Mouse (Mus musculus): ENCODE results near the gene A630076J17Rik.

Gene A630076J17Rik

DNA sequence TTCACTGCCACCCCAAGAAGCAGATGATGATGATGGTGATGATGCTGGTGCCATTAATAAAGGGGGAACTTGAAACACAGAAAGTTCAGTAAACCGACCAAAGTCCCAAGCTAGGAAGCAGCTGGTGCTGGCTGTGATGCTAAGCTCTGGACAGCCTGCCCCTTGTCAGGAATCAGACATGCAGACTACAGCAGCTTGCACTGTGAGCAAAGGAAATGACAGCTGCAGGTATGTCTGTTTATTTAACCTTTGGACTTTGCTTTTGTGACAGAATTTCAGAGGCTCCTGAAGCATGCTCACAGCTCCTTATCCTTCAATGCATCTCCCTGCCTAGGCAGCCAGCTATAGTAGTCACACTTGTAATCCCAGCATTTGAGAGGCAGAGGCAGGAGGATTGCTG, at the start of gene A630076J17Rik:
Gene A630076J17Rik (plus strand): TSS at position 88 of the 400 bp plus-strand sequence.
- no peak for DNase-seq (ENCODE audit: low read depth, low spot score)

DNA sequence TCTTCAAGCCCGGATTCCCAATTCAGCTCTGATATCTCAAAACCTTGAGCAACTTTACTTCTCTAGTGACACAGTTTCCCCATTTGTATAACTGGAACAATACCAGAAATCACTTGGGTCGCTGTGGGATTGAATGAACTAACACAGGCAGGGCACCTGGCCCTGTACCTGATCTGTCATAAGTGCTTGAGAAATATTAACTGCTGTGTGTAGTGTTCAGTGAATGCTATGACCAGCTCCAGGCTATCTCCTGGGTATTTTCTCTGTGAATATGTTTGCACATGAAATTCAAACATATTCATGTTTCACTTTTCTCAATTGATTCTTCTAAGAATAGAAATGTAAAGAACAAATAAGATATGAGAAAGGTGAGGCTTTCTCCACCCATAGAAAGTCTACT, 49.6 kb upstream of the A630076J17Rik start:
- DNase-seq (ENCODE audit: low read depth, low spot score): no peak

GRCm38 (mm10) chr3:107182756-107183155, 47.7 kb upstream of the A630076J17Rik start, which contains the start of gene Kcna10:
Gene Kcna10, plus strand, starts transcription at chr3:107183056.
- no peak for DNase-seq (ENCODE audit: low read depth, low spot score)

DNA sequence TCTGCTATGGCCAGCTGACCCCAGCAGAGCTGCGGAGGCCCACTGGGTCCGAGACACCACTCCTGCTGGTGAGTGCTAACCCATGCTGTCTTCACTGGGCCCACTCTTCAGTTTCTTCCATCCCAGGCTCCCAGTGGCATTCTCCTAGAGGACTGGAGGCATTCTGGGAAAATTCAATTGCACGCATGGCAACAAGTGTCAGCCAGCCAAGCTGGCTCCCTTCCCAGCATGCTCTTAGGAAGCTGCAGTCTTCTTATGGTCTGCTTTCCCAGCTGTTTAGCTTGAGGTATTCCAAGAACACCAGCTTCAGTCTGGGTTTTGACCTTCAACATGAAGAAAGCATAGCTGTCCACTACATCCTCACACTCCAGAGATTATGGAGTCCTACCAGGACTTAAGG, 47.2 kb upstream of the A630076J17Rik start:
- no peak for DNase-seq (ENCODE audit: low read depth, low spot score)

GRCm38 (mm10) chr3:107185597-107185996, 44.8 kb upstream of the A630076J17Rik start:
- DNase-seq (ENCODE audit: low read depth, low spot score): no peak

DNA sequence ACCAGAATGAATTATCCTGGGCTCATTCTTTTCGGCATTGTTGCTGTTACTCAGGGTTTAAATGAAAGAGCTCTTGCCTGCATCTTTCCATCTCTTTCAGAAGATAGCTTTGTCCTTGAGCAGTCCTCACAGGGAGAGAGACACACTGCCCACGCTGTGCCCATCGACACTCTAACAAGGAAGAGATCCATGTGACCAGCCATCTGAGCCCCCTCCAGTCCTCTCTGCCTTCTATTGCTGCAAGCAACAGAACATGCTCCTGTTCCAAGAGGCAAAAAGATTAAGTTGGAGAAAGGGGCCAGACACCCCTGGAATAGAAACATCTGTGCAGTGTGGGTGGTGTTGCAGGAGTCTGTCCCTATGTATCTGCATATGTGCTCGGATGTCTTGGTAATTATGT, 43.4 kb upstream of the A630076J17Rik start:
- no peak for DNase-seq (ENCODE audit: low read depth, low spot score)

GRCm38 (mm10) chr3:107188226-107188899, 42.1 kb upstream of the A630076J17Rik start:
- no peak for DNase-seq (ENCODE audit: low read depth, low spot score)

DNA sequence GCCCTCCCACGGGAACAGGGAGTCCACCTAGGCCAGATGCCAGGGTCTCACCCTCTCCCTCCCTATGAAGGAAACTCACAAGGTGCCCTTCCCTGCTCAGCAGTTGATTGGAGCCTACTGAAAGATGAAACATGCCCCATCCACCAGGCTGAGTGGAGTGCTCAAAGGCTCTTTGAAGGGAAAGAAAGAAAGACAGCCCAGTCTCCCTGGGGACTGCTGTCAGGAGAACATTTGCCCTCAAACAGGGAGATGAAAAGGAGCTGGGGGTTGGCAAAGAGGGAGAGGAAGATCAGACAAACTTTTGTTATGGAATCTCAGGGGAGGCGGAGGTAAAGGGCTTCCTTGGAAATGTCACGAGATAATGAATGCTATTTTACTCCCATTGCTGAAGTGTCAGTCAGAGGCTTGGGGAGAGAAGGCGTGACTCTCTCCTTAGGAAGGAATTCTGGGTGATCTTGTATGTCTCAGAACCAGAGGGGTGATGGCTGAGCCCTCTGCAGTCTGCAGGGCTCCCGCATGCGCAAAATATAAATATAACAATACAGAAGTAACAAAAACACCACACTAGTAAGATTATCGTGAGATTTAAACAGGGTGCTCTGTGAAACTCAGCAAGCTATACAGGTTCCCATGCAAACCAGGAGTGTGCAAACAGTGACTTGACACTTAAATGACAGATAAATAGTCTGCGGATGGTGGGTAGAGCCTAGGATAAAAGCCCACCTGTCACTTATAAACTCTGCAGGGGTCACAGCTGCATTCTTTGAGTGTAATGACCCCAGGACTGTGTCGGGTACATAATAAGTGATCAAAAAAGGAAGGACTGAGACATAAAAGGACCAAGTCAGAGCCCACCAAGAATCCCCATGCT, 28.9 kb upstream of the A630076J17Rik start:
- DNase-seq (ENCODE audit: low read depth, low spot score): no peak

GRCm38 (mm10) chr3:107204413-107204812, 26.0 kb upstream of the A630076J17Rik start:
- no peak for DNase-seq (ENCODE audit: low read depth, low spot score)

DNA sequence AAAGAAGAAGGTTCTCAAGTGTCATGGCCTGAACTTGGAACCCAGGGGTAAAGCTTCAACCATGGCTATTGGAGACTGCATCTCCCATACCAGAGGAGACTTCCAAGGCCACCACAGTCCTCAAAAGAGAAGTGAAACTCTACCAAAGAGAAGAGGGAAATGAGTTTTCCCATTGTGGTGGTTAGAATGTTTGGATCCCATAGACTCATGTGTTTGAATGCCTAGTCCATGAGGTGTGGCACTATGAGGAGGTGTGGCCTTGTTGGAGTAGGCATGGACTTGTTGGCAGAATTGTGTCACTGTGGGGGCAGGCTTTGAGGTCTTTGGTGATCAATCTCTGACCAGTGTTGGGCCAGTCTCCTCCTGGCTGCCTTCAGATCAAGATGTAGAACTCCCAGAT, 25.2 kb upstream of the A630076J17Rik start:
- no peak for DNase-seq (ENCODE audit: low read depth, low spot score)

DNA sequence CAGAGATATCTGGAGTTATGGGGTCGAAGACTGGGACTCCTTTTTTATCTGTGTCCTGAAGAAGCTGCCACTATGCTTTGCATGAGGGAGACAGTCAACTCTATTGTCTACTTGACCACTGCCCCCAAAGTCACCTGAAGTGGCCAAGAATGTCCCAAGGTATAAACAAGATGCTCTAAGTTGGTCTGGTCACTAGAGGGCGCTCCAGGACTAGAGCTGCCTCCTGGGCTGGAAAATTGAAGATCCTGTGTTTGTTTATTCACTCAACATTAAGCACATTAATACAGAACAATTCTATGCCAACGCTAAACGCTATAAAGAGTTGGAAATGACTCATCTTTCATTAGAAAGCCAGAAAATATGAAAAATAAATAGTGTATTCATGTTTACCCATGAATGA, 24.4 kb upstream of the A630076J17Rik start:
- peak; percentile 27 for DNase-seq (ENCODE audit: low read depth, low spot score)

- no peak for DNase-seq (ENCODE audit: low read depth, low spot score)
Measured at GRCm38 (mm10) chr3:107206490-107207150, 23.8 kb upstream of the A630076J17Rik start.

DNA sequence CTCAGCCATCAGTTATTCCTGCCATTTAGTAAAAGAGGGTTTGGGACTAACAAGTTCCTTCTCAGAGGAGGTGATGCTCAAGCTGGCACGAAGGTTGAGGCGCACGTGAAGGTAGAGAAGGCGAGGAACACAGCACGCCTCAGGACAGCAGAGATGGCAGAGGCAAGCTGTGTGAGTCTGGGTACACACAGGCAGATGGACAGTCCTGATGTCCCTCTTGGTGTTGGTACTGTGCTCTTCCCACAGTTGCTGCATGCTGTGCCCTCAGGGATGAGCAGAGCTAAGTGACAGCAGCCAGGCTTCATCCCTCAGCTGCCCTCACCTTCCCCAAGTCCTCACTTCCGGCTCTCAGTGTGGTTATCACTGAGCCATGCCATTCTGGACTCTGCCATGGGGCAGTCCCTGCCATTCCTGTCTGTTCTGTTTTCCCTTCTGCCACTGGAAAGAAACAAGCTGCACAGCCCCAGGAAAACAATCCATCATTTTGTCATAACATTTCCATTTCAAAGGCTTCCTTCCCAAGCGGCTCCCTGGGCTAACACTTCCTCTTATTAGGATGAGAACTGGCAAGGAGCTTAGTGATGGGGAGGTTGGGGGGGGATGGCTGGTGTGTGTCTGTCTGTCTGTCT, 22.7 kb upstream of the A630076J17Rik start:
- no peak for DNase-seq (ENCODE audit: low read depth, low spot score)

DNA sequence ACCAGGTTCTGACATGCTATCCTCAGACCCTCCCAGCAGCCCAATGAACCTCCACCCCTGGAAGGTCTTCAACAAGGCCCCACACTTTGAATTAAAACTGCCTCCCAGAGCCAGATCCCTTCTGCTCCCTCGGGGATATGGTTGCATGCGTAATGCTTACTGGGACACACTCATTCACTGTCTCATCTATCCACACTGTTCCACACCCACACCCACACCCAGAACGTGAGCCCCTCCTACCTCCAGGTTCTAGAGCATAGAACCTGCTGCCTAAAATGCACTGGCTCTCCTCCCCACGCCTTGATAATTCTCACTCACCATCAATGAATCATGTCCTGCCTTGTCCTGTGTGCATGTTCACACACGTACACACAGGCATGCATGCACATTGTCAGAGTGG, 15.8 kb upstream of the A630076J17Rik start:
- no peak for DNase-seq (ENCODE audit: low read depth, low spot score)

- DNase-seq (ENCODE audit: low read depth, low spot score): no peak
Measured at GRCm38 (mm10) chr3:107216400-107217100, 13.9 kb upstream of the A630076J17Rik start.

GRCm38 (mm10) chr3:107217101-107217480, 13.3 kb upstream of the A630076J17Rik start:
- DNase-seq (ENCODE audit: low read depth, low spot score): no peak

- DNase-seq (ENCODE audit: low read depth, low spot score): no peak
Measured at GRCm38 (mm10) chr3:107218572-107218971, 11.8 kb upstream of the A630076J17Rik start.

DNA sequence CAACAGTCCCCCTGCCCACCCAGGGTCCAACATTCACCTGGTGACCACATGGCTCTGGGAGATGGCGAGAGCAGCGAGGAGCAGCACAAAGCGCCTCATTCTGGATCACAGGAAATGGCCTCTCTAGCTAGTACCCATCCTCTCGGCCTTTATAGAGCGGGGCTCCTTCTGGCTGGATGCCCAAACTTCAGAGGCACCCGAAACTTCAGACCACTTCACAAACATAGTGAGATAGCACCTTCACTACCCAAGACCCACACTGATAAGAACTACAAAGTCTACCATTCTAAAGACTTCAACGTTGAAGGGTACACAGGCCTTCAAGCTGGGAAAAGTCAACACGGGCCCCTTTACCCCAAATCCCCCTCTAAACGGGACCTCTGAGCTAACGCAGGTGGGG, 8.8 kb upstream of the A630076J17Rik start, which contains the start of gene Cym:
Gene Cym (minus strand): TSS at position 125 of the 400 bp plus-strand sequence.
- DNase-seq (ENCODE audit: low read depth, low spot score): no peak

- DNase-seq (ENCODE audit: low read depth, low spot score): no peak
Measured at GRCm38 (mm10) chr3:107223230-107223629, 7.2 kb upstream of the A630076J17Rik start.

DNA sequence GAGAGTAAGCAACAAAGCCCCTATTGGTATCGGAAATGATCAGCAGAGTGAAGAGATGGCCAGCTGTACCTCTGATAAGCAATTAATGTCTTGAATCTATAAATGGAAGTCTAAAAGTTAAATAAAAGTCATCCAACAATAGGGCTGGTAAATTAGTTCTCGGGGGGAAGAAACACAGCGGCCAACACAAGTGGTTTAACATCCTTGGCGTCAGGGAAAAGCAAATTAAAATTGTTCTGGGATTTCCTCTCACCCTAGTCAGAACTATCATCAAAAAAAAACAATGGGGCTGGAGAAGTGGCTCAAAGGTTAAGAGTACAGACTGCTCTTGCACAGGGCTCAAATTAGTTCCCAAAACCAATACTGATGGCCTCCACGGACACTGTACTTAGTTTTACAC, 4.6 kb upstream of the A630076J17Rik start:
- no peak for DNase-seq (ENCODE audit: low read depth, low spot score)

DNA sequence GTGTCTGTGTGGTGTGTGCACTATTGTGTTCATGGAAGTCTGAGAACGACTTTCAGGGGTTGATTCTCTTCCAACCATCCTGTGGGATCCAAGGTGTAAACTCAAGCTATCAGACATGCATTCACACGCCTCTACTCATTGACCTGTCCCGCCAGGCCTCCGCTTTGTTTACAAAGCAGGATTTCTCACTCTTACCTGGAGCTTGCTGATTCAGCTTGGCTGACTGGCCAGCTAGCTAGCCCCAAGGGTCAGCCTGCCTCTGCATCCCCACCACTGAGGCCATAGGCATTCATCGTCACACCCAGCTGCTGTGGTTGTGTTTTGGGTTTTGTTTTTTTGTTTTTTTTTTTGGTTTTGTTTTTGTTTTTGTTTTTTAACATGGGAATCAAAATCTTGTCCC, 1.2 kb upstream of the A630076J17Rik start:
- DNase-seq (ENCODE audit: low read depth, low spot score): no peak

Measured in c-Kit-negative CD71-positive TER-119-positive erythroid progenitor cells, embryonic 14.5 days (primary cell).